Mouse (Mus musculus) spleen, adult 2 months (tissue): Measurements from ENCODE around the gene Mtx3.

Experiments
- CTCF ChIP-seq: fragments of 200-500 bp; IDR thresholded peaks from 2 replicates; pipeline ENCODE4 v1.5.1; 2011; ENCODE audit warnings: mild to moderate bottlenecking, inconsistent platforms; ENCODE audit not compliant: insufficient read depth, insufficient read length, insufficient replicate concordance; ENCODE audit errors: extremely low read depth
- POLR2A ChIP-seq: fragments of 200-500 bp; IDR thresholded peaks from 2 replicates; pipeline ENCODE4 v1.6.1; 2011; ENCODE audit warnings: low read depth, low read length, inconsistent platforms

- TF ChIP-seq CTCF: no peak
- no peak for TF ChIP-seq POLR2A
Observed at GRCm38 (mm10) chr13:92847336-92847735, 2.8 kb downstream of the Mtx3 start.
